Mouse (Mus musculus) hindbrain, embryonic 11.5 days (tissue): ENCODE data around the gene Slc37a1. TPM values are rescaled to one million over a fixed set of nuclear protein-coding genes. Genes with fewer than 3 reads are reported as not detected.

Experiments
- ATAC-seq: fragments of 200-750 bp; cut with Nextera tagmentation; 2 replicates; pipeline ENCODE4 v1.8.0; 2017; ENCODE audit warnings: mild to moderate bottlenecking, moderate TSS enrichment, moderate library complexity; ENCODE audit not compliant: low FRiP score
- DNase-seq: peaks from one replicate; pipeline ENCODE4 v3.0.0-alpha.2; 2015; ENCODE audit warnings: low spot score
- H3K27ac ChIP-seq: fragments of 300-500 bp; sonication (generic); 2 replicates; pipeline ENCODE4 v1.5.1; 2014; ENCODE audit warnings: mild to moderate bottlenecking, low read depth, low read length
- H3K27me3 ChIP-seq: fragments of 300-500 bp; sonication (generic); 2 replicates; pipeline ENCODE4 v1.6.1; 2014; ENCODE audit warnings: mild to moderate bottlenecking, low read length, moderate library complexity, mixed read lengths; ENCODE audit not compliant: control insufficient read depth, insufficient read depth
- H3K36me3 ChIP-seq: fragments of 300-500 bp; sonication (generic); 2 replicates; pipeline ENCODE4 v1.6.1; 2014; ENCODE audit warnings: mild to moderate bottlenecking, low read length, moderate library complexity, mixed read lengths; ENCODE audit not compliant: control insufficient read depth, insufficient read depth
- H3K4me1 ChIP-seq: fragments of 300-500 bp; sonication (generic); replicated peaks from 2 replicates; pipeline ENCODE4 v1.6.1; 2014; ENCODE audit warnings: low read length, mixed read lengths; ENCODE audit not compliant: control insufficient read depth, insufficient read depth
- H3K4me2 ChIP-seq: fragments of 300-500 bp; sonication (generic); replicated peaks from 2 replicates; pipeline ENCODE4 v1.6.1; 2014; ENCODE audit warnings: mild to moderate bottlenecking, low read depth, low read length
- H3K4me3 ChIP-seq: fragments of 300-500 bp; sonication (generic); 2 replicates; pipeline ENCODE4 v1.5.1; 2014; ENCODE audit warnings: low read depth, low read length
- H3K9ac ChIP-seq: fragments of 300-500 bp; sonication (generic); 2 replicates; pipeline ENCODE4 v1.6.1; 2014; ENCODE audit warnings: low read depth, low read length
- H3K9me3 ChIP-seq: fragments of 300-500 bp; sonication (generic); 2 replicates; pipeline ENCODE4 v1.6.1; 2016; ENCODE audit warnings: low read length; ENCODE audit not compliant: control insufficient read depth
- WGBS: fragments of 180-500 bp; shearing (Covaris S2); extraction: QIAGEN DNeasy Blood & Tissue Kit; methylation state at CpG from one replicate; pipeline ENCODE4 v1.1.7; 2014; 5-methylcytosine and 5-hydroxymethylcytosine counted together
- polyA plus RNA-seq: library from polyadenylated mRNA; unstranded; fragments of >200 nt; fragmentation: Nextera tagmentation; extraction: Ambion mirVana; gene quantifications from 2 replicates; pipeline ENCODE4 v1.2.1, GENCODE M21; 2014

The Slc37a1 gene
- polyA plus RNA-seq, 1 experiment from 2014 or later, result 13.0 TPM

GRCm38 (mm10) chr17:31334509-31335260, 48.1 kb downstream of the Slc37a1 start:
- Histone ChIP-seq H3K9ac (no peak overlapping the region), H3K27ac (no peak overlapping the region), H3K36me3 (no peaks in the 10 kb centered on the region), H3K4me3 (no peak overlapping the region), H3K4me1 (no peaks in the 10 kb centered on the region), H3K27me3 (no peaks in the 10 kb centered on the region), H3K4me2 (no peak overlapping the region), H3K9me3 (no peaks in the 10 kb centered on the region)
- no peak for DNase-seq
- no peak for ATAC-seq
- WGBS, result 93% methylated on average over 11 of the region's 11 CpGs

- no peak overlapping the region for H3K9ac ChIP-seq
- no peaks in the 10 kb centered on the region for H3K4me1 ChIP-seq
- no peak for ATAC-seq
- H3K4me2 ChIP-seq, result no peak overlapping the region
- no peaks in the 10 kb centered on the region for H3K27me3 ChIP-seq
- H3K9me3 ChIP-seq, result no peaks in the 10 kb centered on the region
- no peak overlapping the region for H3K27ac ChIP-seq
- no peak for DNase-seq
- H3K4me3 ChIP-seq, result no peak overlapping the region
- 81% methylated on average over 22 of the region's 22 CpGs for WGBS
- H3K36me3 ChIP-seq, result no peaks in the 10 kb centered on the region
Observed at GRCm38 (mm10) chr17:31335344-31336080, 48.9 kb downstream of the Slc37a1 start.

- H3K4me1 ChIP-seq, result no peaks in the 10 kb centered on the region
- no peak overlapping the region for H3K9ac ChIP-seq
- DNase-seq (no peak), ATAC-seq (no peak)
- no peaks in the 10 kb centered on the region for H3K27me3 ChIP-seq
- no peak overlapping the region for H3K4me2 ChIP-seq
- H3K36me3 ChIP-seq, result no peaks in the 10 kb centered on the region
- no peak overlapping the region for H3K27ac ChIP-seq
- WGBS, result 84% methylated on average over 2 of the region's 2 CpGs
- no peak overlapping the region for H3K4me3 ChIP-seq
- no peaks in the 10 kb centered on the region for H3K9me3 ChIP-seq
Observed at GRCm38 (mm10) chr17:31339769-31340168, 53.2 kb downstream of the Slc37a1 start.

- WGBS, result 66% methylated on average over 6 of the region's 6 CpGs
- Histone ChIP-seq H3K4me1 (no peaks in the 10 kb centered on the region), H3K27me3 (no peaks in the 10 kb centered on the region), H3K36me3 (no peaks in the 10 kb centered on the region), H3K4me3 (no peak overlapping the region), H3K9me3 (no peaks in the 10 kb centered on the region), H3K4me2 (no peak overlapping the region), H3K27ac (no peak overlapping the region), H3K9ac (no peak overlapping the region)
- ATAC-seq (no peak), DNase-seq (peak; percentile 25)
Observed at GRCm38 (mm10) chr17:31342191-31342590, 55.6 kb downstream of the Slc37a1 start.

GRCm38 (mm10) chr17:31344172-31344801, 57.7 kb downstream of the Slc37a1 start:
- Histone ChIP-seq H3K9ac (no peak overlapping the region), H3K36me3 (no peaks in the 10 kb centered on the region), H3K4me2 (no peak overlapping the region), H3K27me3 (no peaks in the 10 kb centered on the region), H3K9me3 (no peaks in the 10 kb centered on the region), H3K4me3 (no peak overlapping the region), H3K4me1 (no peaks in the 10 kb centered on the region), H3K27ac (no peak overlapping the region)
- 46% methylated on average over 5 of the region's 5 CpGs for WGBS
- DNase-seq (peak; percentile 87), ATAC-seq (no peak)

- DNase-seq (no peak), ATAC-seq (no peak)
- H3K4me3 ChIP-seq, result no peak overlapping the region
- H3K9ac ChIP-seq, result no peak overlapping the region
- WGBS, result 81% methylated on average over 3 of the region's 3 CpGs
- no peaks in the 10 kb centered on the region for H3K4me1 ChIP-seq
- no peak overlapping the region for H3K27ac ChIP-seq
- H3K27me3 ChIP-seq, result no peaks in the 10 kb centered on the region
- no peaks in the 10 kb centered on the region for H3K9me3 ChIP-seq
- no peaks in the 10 kb centered on the region for H3K36me3 ChIP-seq
- H3K4me2 ChIP-seq, result no peak overlapping the region
Observed at GRCm38 (mm10) chr17:31344816-31345215, 58.2 kb downstream of the Slc37a1 start.

GRCm38 (mm10) chr17:31348129-31348528, 61.5 kb downstream of the Slc37a1 start:
- Histone ChIP-seq H3K27ac (no peak overlapping the region), H3K36me3 (no peaks in the 10 kb centered on the region), H3K27me3 (no peaks in the 10 kb centered on the region), H3K4me1 (no peaks in the 10 kb centered on the region), H3K9me3 (no peaks in the 10 kb centered on the region), H3K4me2 (no peak overlapping the region), H3K9ac (no peak overlapping the region), H3K4me3 (no peak overlapping the region)
- ATAC-seq (no peak), DNase-seq (no peak)
- 84% methylated on average over 5 of the region's 5 CpGs for WGBS

GRCm38 (mm10) chr17:31349388-31349787, 62.8 kb downstream of the Slc37a1 start:
- Histone ChIP-seq H3K4me2 (no peak overlapping the region), H3K9ac (no peak overlapping the region), H3K27me3 (no peaks in the 10 kb centered on the region), H3K4me1 (no peaks in the 10 kb centered on the region), H3K4me3 (no peak overlapping the region), H3K36me3 (no peaks in the 10 kb centered on the region), H3K9me3 (no peaks in the 10 kb centered on the region), H3K27ac (no peak overlapping the region)
- no peak for ATAC-seq
- no peak for DNase-seq
- WGBS, result 83% methylated on average over 12 of the region's 12 CpGs
